Mouse (Mus musculus) thymus, postnatal 0 days (tissue): ENCODE measurements around the gene Gin1. TPM values are rescaled to one million over a fixed set of nuclear protein-coding genes. Genes with fewer than 3 reads are reported as not detected.
"Not testable (repeated sequence)": the region's sequence is repeated elsewhere in the genome, so short reads cannot be mapped to it uniquely, and the experiment has no call there.

Source experiments
- DNase-seq: peaks from one replicate; pipeline ENCODE4 v3.0.0-alpha.2; 2015; ENCODE audit warnings: low spot score
- polyA plus RNA-seq: library from polyadenylated mRNA; unstranded; fragments of >200 nt; fragmentation: Nextera tagmentation; extraction: Ambion mirVana; gene quantifications from 2 replicates; pipeline ENCODE4 v1.2.1, GENCODE M21; 2015

Gin1 gene
- polyA plus RNA-seq: 23.8 and 29.8 TPM in 2 replicates

- DNase-seq: peak; percentile 96
Measured at GRCm38 (mm10) chr1:97769904-97770753, at the start of gene Gin1, which contains the start of gene Ppip5k2. Gin1 (plus strand) TSS chr1:97770172. Ppip5k2 (minus strand) TSS chr1:97770411.

DNA sequence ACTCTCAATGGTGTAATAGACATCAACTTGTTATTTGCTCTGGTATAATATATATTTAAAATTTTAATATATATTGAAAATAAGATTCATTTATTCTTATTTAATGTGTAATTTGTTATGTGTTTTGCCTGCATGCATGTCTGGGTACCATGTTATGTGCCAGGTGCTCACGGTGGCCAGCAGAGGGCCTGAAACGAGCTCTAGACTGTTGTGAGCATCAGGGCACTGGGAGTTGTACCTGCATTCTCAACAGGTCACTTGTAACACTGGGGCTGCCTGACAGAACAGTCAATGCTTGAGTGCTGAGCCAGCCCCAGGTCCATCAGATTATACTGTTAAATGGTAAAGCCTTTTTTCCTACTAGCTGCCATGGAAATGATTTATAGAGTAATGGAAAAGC, 43.2 kb upstream of the Gin1 start:
- peak; percentile 8 for DNase-seq

- no peak for DNase-seq
Measured at GRCm38 (mm10) chr1:97729339-97729738, 40.6 kb upstream of the Gin1 start.

GRCm38 (mm10) chr1:97743063-97743462, 26.9 kb upstream of the Gin1 start:
- DNase-seq: no peak

GRCm38 (mm10) chr1:97745712-97746111, 24.3 kb upstream of the Gin1 start:
- no peak for DNase-seq

GRCm38 (mm10) chr1:97746261-97746660, 23.7 kb upstream of the Gin1 start:
- DNase-seq: no peak

DNA sequence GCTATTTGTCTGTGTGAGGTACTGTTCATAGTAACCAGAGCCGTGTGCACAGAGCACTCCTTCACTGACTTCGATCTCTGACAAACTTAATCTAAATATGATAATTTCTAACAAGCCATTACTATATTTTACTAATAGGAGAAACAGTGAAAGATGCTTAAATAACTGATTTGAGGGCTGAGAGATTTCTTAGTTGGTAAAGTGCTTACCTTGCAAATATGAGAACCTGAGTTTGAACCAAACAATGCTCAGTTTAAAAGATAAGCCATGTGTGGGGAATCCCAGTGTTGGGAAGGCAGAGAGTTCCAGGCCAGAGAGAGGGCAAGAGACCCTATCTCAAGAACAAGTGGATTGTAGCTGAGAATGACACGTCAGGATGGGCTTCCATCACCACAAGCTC, 21.8 kb upstream of the Gin1 start:
- no peak for DNase-seq

- DNase-seq: no peak
Measured at GRCm38 (mm10) chr1:97753216-97753615, 16.8 kb upstream of the Gin1 start.

GRCm38 (mm10) chr1:97754392-97754791, 15.6 kb upstream of the Gin1 start:
- DNase-seq: no peak

DNA sequence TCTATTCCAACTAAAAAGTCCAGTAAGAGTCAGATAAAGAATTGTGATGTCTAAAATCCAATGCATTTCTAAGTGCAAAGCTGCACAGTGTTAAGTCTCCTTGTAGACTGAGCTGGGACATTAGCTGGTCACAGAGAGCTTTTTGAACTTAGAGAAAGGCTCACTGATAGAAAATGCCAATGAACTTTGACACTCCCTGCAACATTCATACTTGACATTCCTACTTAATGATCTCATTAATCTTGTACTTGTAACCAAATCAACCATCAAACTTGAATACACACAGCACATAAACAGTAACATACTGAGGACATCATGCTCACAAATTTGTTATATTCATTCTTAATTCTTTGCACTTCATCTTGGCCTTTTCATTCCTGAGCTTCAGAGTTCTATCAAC, 10.1 kb upstream of the Gin1 start:
- DNase-seq: no peak

DNA sequence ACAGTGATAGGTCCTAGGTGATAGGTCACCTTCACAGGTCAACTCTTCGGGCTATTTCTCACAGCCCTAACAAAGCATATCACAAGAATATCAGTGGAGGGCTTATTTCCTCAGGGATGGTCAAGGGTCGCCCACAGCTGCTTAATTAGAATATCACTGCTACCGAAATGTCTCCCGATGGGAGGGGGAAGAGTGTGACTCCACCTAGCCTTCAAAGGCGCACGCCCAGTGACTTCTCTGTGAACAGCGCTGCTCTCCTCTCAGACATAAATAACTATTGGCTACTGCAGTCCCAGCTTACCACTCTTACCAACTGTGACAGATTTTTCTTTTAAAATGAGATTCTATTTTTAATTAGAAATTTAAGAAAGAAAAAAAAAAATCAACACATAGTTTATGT, 9.4 kb upstream of the Gin1 start:
- DNase-seq: no peak

DNA sequence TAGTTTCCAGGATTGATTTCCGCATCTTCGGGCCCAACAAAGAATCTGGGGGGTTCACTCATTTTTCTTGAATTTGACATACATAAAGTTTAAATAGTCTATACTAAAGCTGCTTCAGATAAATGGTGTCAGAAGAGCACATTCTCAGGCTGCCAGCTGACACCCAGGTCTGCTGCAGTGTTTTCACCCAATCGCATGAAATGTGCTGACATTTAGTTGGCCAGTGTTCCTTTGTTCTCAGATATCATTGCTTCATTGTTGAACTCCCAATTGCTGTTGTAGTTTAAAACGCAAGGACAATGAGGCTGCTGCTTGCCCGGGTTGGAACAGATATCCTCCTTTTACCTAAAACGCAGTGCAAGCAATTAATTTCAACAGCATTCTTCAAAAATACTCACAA, 8.5 kb upstream of the Gin1 start:
- DNase-seq: no peak

- not testable (repeated sequence) for DNase-seq
Measured at GRCm38 (mm10) chr1:97765712-97766111, 4.3 kb upstream of the Gin1 start.

GRCm38 (mm10) chr1:97768089-97768488, 1.9 kb upstream of the Gin1 start:
- DNase-seq: peak; percentile 16

DNA sequence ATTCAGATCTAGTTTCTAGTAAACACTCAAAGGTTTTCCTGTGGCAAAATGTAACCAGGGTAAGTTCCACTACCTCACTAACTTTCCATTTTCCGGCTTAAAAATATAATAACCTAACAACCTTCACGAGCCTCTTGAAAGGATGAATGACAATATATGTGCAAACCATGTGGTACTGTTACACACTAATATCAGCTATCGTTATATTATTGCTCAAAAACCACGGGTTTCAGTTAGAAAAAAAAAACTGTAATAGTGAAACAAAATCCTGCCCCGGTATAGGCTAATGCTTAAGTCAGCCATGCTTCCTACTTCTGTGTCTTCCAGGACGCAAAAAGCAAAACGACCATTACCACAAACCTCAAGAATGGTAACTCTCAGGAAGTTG, 1.1 kb upstream of the Gin1 start:
- no peak for DNase-seq

DNA sequence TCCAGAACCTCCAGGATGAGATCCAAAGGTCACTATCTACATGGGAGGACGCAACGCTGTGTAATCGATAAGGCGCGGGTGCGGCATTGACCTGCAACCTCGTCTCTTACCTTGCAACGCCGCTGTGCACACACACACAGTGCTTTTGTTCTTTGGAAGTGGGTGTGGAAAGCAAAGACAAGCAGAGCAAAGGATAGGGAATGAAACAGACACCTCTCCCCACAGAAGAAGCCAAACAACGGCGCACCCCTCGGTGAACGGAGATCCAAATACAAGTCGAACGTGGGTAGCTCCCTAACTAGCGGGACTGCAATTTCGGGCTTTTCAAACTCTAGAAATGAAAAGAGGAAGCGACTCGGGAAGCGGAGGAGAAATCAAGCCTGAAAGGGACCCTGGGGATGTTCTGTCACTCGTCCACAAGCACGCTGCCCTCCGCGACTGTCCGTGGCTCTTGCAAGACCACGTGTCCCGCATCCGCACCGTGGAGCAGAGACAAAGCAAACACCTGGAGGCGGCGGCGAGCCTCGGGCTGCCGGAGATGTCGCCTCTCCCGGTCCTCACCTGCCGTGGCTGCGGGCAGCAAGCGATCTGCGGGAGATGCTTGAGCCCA, 573 bp upstream of the Gin1 start:
- peak; percentile 49 for DNase-seq

DNA sequence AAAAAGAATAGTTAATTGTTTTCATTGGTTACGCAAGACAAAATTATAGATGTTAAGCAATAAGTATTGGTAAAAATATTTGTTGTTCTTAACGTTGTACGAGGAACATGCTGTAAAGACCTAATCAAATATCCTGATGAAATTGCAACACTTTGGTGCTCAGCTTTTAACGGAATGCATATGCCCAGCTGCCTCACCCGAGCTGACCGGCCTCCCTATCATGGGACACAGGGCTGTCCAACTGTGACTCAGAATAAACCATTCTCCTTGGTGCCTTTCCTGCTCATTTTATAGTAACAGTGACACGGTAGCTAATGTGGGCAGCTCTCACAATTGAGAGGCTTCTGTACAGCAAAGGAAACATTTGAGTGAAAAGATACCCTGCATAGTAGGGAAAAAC, 1.1 kb downstream of the Gin1 start:
- no peak for DNase-seq

GRCm38 (mm10) chr1:97771727-97772126, 1.8 kb downstream of the Gin1 start:
- no peak for DNase-seq

DNA sequence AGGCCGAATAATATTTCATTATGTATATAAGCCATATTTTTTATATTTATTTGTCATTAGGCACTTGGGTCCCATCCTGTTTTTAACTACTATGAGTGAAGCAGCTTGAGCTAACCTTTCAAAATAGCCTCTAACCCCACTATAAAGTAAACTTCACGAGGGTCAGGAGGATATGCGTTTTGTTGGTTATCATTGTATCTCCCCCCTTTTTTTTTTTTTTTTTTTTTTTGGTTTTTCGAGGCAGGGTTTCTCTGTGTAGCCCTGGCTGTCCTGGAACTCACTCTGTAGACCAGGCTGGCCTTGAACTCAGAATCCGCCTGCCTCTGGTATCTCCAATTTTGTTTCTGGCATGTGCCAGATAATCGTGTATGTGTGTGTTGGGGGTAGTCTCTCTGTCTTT, 3.4 kb downstream of the Gin1 start:
- no peak for DNase-seq

DNA sequence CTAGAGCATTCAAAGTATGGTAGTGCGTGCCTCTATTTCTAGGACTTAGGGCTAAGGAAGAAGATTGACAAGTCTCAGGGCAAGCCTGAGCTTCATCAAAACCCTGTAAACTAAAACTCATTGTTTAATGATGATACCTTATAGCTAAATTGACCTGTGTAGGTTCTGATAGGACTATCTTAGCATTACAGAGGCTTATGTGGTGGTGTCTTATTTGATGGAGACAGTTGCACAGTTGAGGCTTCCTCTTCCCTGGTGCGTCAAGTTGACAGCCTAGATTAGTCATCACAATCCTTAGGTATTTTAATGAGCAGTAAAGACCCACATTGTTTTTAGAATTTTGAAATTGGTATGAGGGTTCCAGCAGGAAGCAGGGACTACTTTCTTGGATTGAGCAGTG, 4.0 kb downstream of the Gin1 start:
- DNase-seq: no peak

DNA sequence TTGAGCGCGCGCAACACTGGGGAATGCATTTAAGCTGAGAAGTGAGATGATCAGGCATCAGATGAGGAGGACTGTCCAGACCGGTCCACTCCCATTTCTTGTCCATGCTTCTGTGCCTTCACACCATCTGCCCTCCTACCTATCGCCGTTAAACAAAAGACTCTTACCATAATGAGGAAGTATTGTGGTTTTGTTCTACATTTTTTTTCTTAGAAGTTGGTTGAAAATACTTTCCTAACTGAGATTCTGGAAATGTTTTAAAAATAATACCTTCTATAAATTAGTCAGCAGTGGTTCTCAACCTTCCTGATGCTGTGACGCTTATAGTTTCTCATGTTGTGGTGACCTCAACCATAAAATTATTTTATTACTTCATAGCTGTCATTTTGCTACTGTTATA, 11.7 kb downstream of the Gin1 start:
- no peak for DNase-seq

DNA sequence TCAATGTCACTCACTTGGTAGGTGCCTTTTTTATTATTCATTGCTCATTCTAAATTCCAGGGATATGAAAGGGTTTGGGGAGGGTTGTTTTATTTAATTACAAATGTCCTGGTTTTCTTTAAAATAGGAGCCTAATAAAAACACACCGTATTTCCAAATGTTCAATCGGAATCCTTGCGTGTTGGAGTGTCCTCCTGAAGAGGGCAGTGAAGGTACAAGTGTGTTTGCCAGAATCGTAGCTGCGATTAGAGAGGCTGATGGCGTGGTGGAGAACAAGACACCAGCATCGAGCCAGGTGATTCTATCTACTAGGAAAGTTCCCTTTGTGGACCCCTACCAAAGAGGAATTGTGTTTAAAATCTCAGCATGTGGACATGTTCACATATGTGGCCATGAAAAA, 15.0 kb downstream of the Gin1 start:
- no peak for DNase-seq
